ENCODE assay signal across 29 mouse cellular contexts in genomic region chr19:57143646-57144045, GRCm38 (mm10).
DNase-seq lines count a peak whose midpoint lies in the region; ATAC-seq and TF ChIP-seq lines count a peak whose summit lies in the region.
"Had no signal": no experiment of that assay in that cellular context is flagged by ENCODE, and none has a peak within 500 bp of the region (broad histone marks: within the 10 kb centered on the region; RNA-seq: fewer than 3 reads in every experiment).

No protein-coding gene starts in this region.

- 35% methylated on average over 3 of the region's 3 CpGs for whole genome bisulfite sequencing in cerebellum, adult 2 months
- 61% methylated on average over 3 of the region's 3 CpGs for WGBS in heart, embryonic 12.5 days

- no peak for TF ChIP-seq CTCF in cerebellum, adult 2 months (IDR thresholded peaks at IDR 0.05; ENCODE audit: borderline replicate concordance, insufficient read depth, low read depth, low read length)

- no peaks in the 10 kb centered on the region for H3K27me3 ChIP-seq in cerebellum, adult 2 months (ENCODE audit: control insufficient read depth, insufficient read depth, low read length)
- no peaks in the 10 kb centered on the region for H3K27me3 ChIP-seq in heart, embryonic 12.5 days (replicated peaks)
- H3K27me3 ChIP-seq: embryonic facial prominence, embryonic 15.5 days; liver, embryonic 15.5 days; lung, embryonic 15.5 days; neural tube, embryonic 13.5 days; stomach, embryonic 15.5 days had no signal

- TF ChIP-seq POLR2A in cerebellum, adult 2 months (IDR thresholded peaks at IDR 0.05; ENCODE audit: borderline replicate concordance, insufficient read depth, low read length): no peak

- ATAC-seq in cerebellum, adult (ENCODE audit: insufficient number of reproducible peaks, low FRiP score, low TSS enrichment): no peak
- no peak for ATAC-seq in heart, embryonic 12.5 days (ENCODE audit: insufficient number of reproducible peaks, low FRiP score)
- no peak for ATAC-seq in CD4-positive, CD25-positive, alpha-beta regulatory T cell, adult 4 months
- ATAC-seq: forebrain, embryonic 16.5 days; inflammation-experienced regulatory T-cells, adult 6 months; midbrain, embryonic 16.5 days had no signal

- no peaks in the 10 kb centered on the region for H3K9me3 ChIP-seq in heart, embryonic 12.5 days (replicated peaks)
- H3K9me3 ChIP-seq: embryonic facial prominence, embryonic 15.5 days; forebrain, embryonic 10.5 days; limb, embryonic 10.5 days; liver, embryonic 15.5 days; lung, embryonic 15.5 days; neural tube, embryonic 13.5 days; stomach, embryonic 15.5 days had no signal

- no peak overlapping the region for H3K9ac ChIP-seq in heart, embryonic 12.5 days
- H3K9ac ChIP-seq: embryonic facial prominence, embryonic 15.5 days; hindbrain, embryonic 14.5 days; liver, embryonic 15.5 days; lung, embryonic 15.5 days; neural tube, embryonic 13.5 days; stomach, embryonic 15.5 days had no signal

- no peak overlapping the region for H3K27ac ChIP-seq in cerebellum, adult 2 months (ENCODE audit: insufficient read depth, low read length)
- H3K27ac ChIP-seq in heart, embryonic 12.5 days (ENCODE audit: poor library complexity, severe bottlenecking): peak overlapping the region; percentile 43; the same call in 1 of the 2 replicates
- H3K27ac ChIP-seq: embryonic facial prominence, embryonic 15.5 days; forebrain, embryonic 10.5 days; hindbrain, embryonic 14.5 days; layer of hippocampus, adult 2 months; limb, embryonic 10.5 days; liver, embryonic 15.5 days; lung, embryonic 15.5 days; macrophage; neural tube, embryonic 13.5 days; stomach, embryonic 15.5 days had no signal

- intact Hi-C loops in heart, postnatal 10 days (cut with DNase I): no loop called here

- peak; percentile 38 to 62 for DNase-seq in cerebellum, adult 2 months
- no peak for DNase-seq in heart, postnatal 10 days
- peak; percentile 38 for DNase-seq in lung, postnatal 36 days
- no peak for DNase-seq in lung, postnatal 14 days
- DNase-seq: adrenal gland, postnatal 36 days; cerebellum, adult 9-10 months; gastrocnemius, postnatal 14 days; kidney, adult 9 months; kidney, postnatal 25 days; liver; retina, postnatal 1 day; thymus, postnatal 36 days had no signal

- H3K4me3 ChIP-seq in cerebellum, adult 2 months (replicated peaks; ENCODE audit: insufficient read depth, low read depth, low read length): no peak overlapping the region
- no peak overlapping the region for H3K4me3 ChIP-seq in heart, embryonic 12.5 days
- H3K4me3 ChIP-seq: embryonic facial prominence, embryonic 15.5 days; forebrain, embryonic 10.5 days; layer of hippocampus, adult 2 months; limb, embryonic 10.5 days; liver, embryonic 15.5 days; lung, embryonic 15.5 days; myocyte; neural tube, embryonic 13.5 days; stomach, embryonic 15.5 days had no signal

- peaks cover 12% of the 10 kb centered on the region; the same call in 1 of the 2 replicates for H3K36me3 ChIP-seq in heart, embryonic 12.5 days
- H3K36me3 ChIP-seq: embryonic facial prominence, embryonic 15.5 days; forebrain, embryonic 10.5 days; limb, embryonic 10.5 days; liver, embryonic 15.5 days; stomach, embryonic 15.5 days had no signal

- H3K4me1 ChIP-seq in cerebellum, adult 2 months (ENCODE audit: control insufficient read depth, insufficient read depth, low read length): peaks cover 31% of the 10 kb centered on the region
- H3K4me1 ChIP-seq in heart, embryonic 12.5 days (replicated peaks): peaks cover 42% of the 10 kb centered on the region
- H3K4me1 ChIP-seq: liver, embryonic 15.5 days had no signal

- H3K4me2 ChIP-seq in heart, embryonic 12.5 days: no peak overlapping the region
- H3K4me2 ChIP-seq: embryonic facial prominence, embryonic 15.5 days; hindbrain, embryonic 14.5 days; liver, embryonic 15.5 days; lung, embryonic 15.5 days; neural tube, embryonic 13.5 days; stomach, embryonic 15.5 days had no signal

Comparison
In these comparisons a context has a peak if more than half of its experiments do, and no peak if none do; other contexts are left out.
1. DNase-seq: peak in cerebellum, adult 2 months (2 of 2) and lung, postnatal 36 days (single experiment); none in heart, postnatal 10 days (0 of 2) and lung, postnatal 14 days (single experiment).